Mouse (Mus musculus) brain, embryonic 14.5 days (tissue): ENCODE measurements around the gene Ier5.

ENCODE experiments used
- CTCF ChIP-seq: fragments of 200-500 bp; IDR thresholded peaks from 2 replicates; pipeline ENCODE4 v1.5.1; 2012; ENCODE audit warnings: inconsistent platforms, mild to moderate bottlenecking, moderate library complexity, borderline replicate concordance; ENCODE audit not compliant: insufficient read depth, insufficient read length; ENCODE audit errors: extremely low read depth
- POLR2A ChIP-seq: fragments of 200-500 bp; IDR thresholded peaks from 2 replicates; pipeline ENCODE4 v1.6.1; 2012; ENCODE audit warnings: mild to moderate bottlenecking, inconsistent platforms, borderline replicate concordance; ENCODE audit not compliant: poor library complexity, insufficient read depth, insufficient read length, severe bottlenecking; ENCODE audit errors: extremely low read depth

GRCm38 (mm10) chr1:155073905-155074304 lies 25.5 kb downstream of the Ier5 start:
- TF ChIP-seq CTCF (no peak), POLR2A (no peak)
